Mouse (Mus musculus) urinary bladder, postnatal 25 days (tissue): ENCODE results near the gene Iqce.

Experiments
- DNase-seq: peaks from one replicate; pipeline ENCODE4 v3.0.0; 2022; ENCODE audit warnings: low spot score

Iqce gene

GRCm38 (mm10) chr5:140702103-140702513, at the start of gene Iqce:
Iqce (minus strand) TSS chr5:140702378.
- DNase-seq, result peak; percentile 95

- DNase-seq, result no peak
Measured at GRCm38 (mm10) chr5:140750925-140751324, 48.7 kb upstream of the Iqce start.

DNA sequence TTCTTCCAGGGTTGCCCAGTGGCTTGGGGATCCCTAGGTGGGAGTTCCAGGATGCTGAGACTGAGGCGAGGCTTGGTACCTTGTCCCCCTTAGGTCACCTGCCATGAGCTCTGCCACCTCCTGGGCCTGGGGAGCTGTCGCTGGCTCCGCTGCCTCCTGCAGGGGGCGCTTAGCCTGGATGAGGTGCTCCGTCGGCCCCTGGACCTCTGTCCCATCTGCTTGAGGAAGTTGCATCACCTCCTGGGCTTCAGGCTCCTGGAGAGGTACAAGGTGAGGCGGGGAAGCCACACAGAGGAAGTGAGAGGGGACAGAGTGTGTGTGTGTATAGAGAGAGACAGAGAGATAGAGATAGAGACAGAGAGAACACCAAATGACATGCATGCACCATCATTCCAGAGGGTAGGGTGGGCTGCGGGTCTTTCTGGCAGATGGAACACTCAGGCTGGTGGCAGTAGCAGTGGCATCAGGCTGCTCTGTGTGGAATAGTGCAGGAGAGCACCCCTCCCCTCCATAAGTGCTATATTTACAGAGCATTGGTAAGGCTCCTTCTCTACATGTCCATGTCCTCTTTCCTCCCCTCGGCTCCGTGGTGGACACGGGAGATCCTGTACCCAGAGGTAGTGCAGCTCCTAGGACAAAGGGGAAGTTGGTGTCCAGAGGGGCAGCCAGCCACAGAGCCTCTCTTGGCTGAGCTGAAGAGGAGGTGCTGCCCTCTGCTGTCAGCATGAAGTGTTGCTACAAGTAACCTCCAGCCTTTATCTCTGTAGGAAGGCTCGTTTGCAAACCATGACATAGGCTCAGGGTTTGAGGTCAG, 47.1 kb upstream of the Iqce start:
- peak; percentile 68 for DNase-seq

DNA sequence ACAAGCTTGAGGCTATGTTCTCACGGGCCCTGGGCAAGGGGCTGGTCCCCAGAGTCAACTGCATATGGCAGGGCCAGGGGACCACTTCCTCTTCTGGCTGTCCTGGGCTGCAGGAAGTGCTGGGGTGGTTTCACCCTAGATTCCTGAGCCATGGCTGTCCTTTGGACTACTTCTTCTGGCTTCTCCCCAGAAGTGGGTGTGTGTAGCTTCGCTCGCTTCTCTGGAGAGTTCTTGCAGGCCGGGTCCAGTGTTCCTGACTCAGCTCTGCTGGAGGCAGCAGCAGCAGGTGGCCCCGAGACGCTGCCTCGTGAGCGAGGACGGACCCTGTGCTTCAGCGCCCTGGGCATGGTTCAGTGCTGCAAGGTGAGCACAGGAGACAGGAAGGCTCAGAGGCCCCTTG, 46.2 kb upstream of the Iqce start:
- DNase-seq, result peak; percentile 12

DNA sequence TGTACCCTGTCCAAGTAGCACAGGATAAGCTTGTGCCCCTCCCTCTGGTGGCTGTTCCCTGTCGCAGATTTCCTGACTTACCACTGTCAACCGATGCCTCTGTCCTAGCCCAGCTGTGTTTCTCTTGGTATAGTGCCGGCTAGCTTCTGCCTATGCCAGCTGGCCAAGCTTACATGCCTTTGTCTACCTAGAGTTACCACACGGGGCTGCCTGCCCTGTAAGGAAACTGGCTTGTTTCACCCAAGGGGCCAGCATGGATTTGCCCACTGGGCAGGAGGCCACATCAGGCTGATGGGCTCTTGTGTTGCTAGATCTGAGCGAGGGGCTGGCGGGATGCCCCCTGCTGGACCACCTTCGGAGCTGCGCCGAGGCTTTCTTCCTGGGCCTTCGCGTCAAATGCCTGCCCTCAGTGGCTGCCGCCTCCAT, 41.5 kb upstream of the Iqce start:
- no peak for DNase-seq

DNA sequence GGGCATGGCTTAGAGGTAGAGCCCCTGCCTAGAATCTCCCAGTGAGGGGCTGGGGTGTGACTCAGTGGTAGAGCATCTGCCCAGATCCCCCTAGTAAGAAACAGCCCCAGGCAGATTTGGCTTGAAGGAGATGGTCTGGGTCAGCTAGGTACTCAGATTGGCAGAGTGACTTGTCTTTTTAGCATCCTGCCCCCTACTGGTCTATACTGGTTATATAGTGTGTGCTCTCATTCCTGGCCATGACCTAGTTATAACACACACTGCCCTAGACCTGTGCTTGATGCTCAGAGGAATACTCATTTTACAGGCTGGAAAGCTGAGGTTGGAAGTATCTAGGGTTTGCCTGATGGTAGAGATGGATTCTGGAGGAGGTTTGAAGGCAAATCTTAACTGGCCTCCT, 39.7 kb upstream of the Iqce start:
- no peak for DNase-seq

GRCm38 (mm10) chr5:140741040-140741439, 38.9 kb upstream of the Iqce start:
- no peak for DNase-seq

- DNase-seq, result no peak
Measured at GRCm38 (mm10) chr5:140739813-140740212, 37.6 kb upstream of the Iqce start.

- no peak for DNase-seq
Measured at GRCm38 (mm10) chr5:140736166-140736565, 34.0 kb upstream of the Iqce start.

DNA sequence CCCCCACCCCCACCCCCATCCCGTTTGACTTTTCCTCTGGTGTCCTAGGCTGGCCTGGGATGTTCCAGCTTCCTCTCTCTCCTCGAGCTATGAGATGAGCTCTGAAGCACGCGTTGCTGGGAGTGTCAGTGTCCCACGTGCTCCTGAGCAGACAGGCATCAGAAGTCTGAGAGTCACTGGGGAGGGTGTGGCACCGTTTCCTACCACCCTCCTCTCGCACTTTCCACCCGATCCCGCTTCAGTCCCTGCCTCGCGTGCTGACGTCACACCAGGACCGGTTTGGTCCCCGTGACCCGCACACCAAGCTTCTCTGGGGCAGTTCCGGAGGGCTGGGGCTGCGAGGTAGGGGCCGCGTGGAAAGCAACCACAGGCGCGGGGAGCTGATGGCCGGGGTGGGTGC, 33.1 kb upstream of the Iqce start:
- DNase-seq, result no peak

- no peak for DNase-seq
Measured at GRCm38 (mm10) chr5:140733336-140733735, 31.2 kb upstream of the Iqce start.

DNA sequence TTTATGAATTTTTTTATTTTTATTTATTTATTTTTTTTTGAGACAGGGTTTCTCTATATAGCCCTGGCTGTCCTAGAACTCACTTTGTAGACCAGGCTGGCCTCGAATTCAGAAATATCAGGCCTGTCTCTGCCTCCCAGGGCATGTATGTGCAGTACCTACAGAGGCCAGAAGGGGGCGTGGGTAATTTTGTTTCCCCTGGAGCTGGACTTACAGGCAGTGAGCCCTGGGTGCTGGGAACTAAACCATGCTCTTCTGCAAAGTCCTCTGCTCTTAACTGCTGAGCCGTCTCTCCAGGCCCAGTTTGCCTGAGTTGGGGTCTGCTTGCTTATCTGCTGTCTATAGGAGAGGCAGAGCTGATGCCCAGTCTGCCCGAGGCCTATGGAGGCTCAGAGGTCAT, 30.0 kb upstream of the Iqce start:
- DNase-seq, result no peak

DNA sequence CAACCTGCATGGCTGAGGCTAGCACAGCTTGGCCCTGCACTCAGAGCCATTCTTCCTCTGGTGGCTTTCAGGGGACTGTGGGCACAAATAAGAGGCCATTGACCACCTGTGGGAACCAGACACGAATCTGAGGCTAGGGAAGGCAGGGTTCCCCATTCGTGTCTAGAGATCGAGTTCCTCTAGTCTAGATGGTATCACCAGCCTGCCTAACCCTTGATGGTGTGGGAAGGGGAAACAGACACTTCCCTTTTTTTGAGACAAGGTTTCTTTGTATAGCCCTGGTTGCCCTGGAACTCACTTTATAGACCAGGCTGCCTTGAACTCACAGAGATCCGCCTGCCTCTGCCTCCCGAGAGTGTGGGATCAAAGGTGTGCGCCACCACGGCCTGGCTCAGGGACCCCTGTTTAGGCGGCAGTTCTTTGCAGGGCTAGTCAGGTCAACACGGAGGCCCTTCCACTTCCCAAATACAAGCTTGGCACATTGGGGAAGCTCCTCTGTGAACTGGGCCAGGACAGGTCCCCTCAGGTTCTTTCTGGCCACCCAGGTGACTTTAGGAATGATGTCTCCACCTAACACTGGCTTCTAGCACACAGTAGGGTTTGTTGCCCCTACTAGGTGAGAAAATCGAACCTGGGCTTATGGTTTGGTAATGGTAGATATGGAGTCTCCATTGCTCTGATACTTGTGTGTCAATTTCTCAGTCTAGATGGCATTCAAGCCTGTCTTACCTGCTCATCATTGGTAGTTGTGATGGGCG, 29.0 kb upstream of the Iqce start:
- no peak for DNase-seq

- no peak for DNase-seq
Measured at GRCm38 (mm10) chr5:140726946-140727740, 25.0 kb upstream of the Iqce start.

DNA sequence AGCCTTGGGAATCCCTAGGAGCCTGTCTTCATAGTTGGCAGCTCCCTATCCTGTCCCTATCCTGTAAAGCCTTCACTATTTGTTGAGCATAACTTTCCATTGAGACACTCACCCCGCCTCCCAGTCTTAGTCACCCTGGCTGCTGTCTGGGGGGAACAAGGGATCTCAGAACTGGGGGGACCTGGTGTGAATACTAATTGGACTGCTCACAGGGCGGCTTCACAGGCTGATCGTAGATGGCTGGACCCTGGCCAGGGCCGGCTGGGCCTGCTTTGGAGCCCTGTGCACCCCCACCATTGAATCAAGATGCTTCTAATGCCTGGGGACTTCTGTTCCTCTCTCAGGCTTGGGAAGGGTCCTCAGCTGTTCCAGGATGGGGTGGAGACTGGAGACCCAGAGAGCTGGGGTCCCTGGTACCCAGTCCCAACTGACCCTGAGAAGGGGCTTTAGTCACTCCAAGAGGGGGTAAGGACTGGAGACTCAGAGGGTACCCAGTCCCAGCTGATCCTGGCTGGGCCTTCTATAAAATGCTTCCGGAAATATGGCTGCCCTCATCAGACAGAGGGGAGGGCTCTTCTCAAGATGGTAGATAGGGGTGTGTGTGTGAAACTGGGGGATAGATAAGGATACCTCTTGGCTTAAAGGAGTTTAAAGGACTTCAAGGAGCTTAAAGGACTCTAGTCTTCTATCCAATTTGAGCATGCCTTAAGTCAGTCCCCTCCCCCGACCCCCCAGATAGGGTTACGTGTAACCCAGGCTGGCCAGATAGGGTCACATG, 24.1 kb upstream of the Iqce start:
- DNase-seq, result no peak

DNA sequence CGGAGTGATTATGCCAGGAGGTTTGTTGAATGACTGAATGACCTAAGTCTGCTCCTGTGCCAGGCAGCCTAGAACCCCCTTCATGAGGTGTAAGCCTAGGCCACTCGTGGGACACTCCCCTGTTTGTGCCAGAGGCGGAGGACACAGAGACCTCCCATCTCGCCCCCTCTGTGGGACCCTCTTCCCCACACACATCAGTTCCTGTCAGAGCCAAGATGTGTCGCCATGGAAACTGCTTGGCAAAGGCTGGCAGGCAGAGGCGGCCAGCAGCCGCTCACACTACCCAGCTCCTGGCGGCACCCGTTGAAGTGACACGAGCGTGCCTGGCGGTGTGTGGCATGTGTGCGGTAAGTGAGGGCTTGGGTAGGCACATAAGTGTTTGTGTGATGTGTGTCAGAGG, 21.6 kb upstream of the Iqce start, which contains the start of gene Amz1:
Gene Amz1 (plus strand): TSS at position 306 of the 400 bp plus-strand sequence.
- DNase-seq, result no peak

DNA sequence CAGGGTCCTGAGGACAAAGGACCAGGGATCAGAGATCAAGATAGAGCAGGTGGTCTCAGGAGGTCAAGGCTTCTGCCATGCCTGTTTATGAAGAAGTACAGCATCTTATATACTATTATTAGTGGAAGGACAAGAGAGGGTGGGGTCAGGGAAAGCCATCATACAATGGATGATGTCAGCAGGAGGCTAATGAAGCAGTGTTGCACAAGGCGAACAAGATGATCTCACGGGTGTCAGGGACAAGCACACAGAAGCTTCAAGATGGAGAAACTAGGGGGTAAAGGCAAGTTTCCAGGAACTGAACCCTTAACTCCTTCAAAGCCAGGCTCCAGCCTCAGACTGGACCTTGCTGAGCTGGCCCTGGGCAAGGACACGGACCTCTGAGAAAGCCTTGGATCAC, 19.9 kb upstream of the Iqce start:
- no peak for DNase-seq

GRCm38 (mm10) chr5:140720773-140721172, 18.6 kb upstream of the Iqce start:
- DNase-seq, result no peak

DNA sequence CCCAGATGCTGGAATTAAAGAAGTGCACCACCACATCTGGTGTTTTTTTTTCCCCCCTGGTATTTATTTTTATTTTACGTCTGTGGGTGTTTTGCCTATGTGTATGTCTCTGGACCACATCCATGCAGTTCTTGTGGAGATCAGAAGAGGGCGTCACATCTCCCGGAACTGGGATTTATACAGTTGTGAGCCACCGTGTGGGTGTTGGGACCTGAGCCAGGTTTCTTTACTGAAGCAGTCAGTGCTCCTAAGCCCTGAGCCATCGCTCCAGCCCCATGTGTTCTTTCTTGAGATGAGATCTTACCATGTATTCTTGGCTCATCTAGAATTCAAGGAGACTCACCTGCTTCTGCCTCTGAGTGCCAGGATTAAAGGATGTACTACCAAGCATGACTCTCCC, 8.9 kb upstream of the Iqce start:
- DNase-seq, result no peak

GRCm38 (mm10) chr5:140710315-140710714, 8.1 kb upstream of the Iqce start:
- DNase-seq, result no peak

- DNase-seq, result no peak
Measured at GRCm38 (mm10) chr5:140705501-140706171, 3.5 kb upstream of the Iqce start.
